Mouse (Mus musculus): ENCODE measurements around the gene Atpif1. TPM values are rescaled to one million over a fixed set of nuclear protein-coding genes. Genes with fewer than 3 reads are reported as not detected.

Atpif1 gene
- total and polyA plus RNA-seq, 3 experiments, result 292 to 397 (median 342) TPM

GRCm38 (mm10) chr4:132505034-132505738 lies 28.3 kb downstream of the Atpif1 start:
- Histone ChIP-seq H3K9ac (ENCODE audit: insufficient read depth, low read depth) (no peak overlapping the region), H3K36me3 (replicated peaks in 1 of 2; ENCODE audit: control insufficient read depth in 1 of 2, insufficient read depth in 1 of 2, low read length in 1 of 2) (peaks cover 40 to 66% of the 10 kb centered on the region in 2 experiments), H3K4me2 (ENCODE audit: insufficient read depth, low read depth, poor library complexity, severe bottlenecking) (peak overlapping the region; percentile 98), H3K27ac (ENCODE audit: insufficient read depth, low read depth) (no peak overlapping the region), H3K9me3 (replicated peaks; ENCODE audit: low read length) (no peaks in the 10 kb centered on the region), H3K79me2 (replicated peaks; ENCODE audit: control insufficient read depth, extremely low read depth, insufficient read depth, poor library complexity, severe bottlenecking) (peaks cover 86% of the 10 kb centered on the region), H3K4me1 (ENCODE audit: control insufficient read depth in 1 of 2, insufficient read depth in 2 of 2) (peaks cover 11 to 45% of the 10 kb centered on the region in 2 experiments), H3K27me3 (replicated peaks) (no peaks in the 10 kb centered on the region), H3K4me3 (replicated peaks in 1 of 3; ENCODE audit: low read depth in 2 of 3, low read length in 2 of 3, poor library complexity in 1 of 3) (no peak overlapping the region)
- dilution Hi-C loops (cut with MboI; ENCODE audit: extremely low pct_ligation_motif_present, extremely low pct_unique_long_range_greater_than_20kb, low sequenced_read_pairs) (no loop called here), in situ Hi-C loops (cut with MboI; ENCODE audit: low pct_ligation_motif_present, low pct_unique_long_range_greater_than_20kb, low sequenced_read_pairs) (loop anchor here (25.0 kb wide), 2 partner anchors 193 to 418 kb away; partner anchors contain the start of genes Epb41 and Rab42)
- TF ChIP-seq ZKSCAN1 (IDR thresholded peaks at IDR 0.05; ENCODE audit: borderline replicate concordance, low read depth, low read length) (no peak), CHD2 (IDR thresholded peaks at IDR 0.05; ENCODE audit: low read length) (peak; percentile 54; the same call in 1 of the 2 replicates)
- DNase-seq (ENCODE audit: extremely low read depth), result no peak

- H3K79me2 ChIP-seq (replicated peaks; ENCODE audit: control insufficient read depth, extremely low read depth, insufficient read depth, poor library complexity, severe bottlenecking), result peaks cover 72% of the 10 kb centered on the region
- H3K4me1 ChIP-seq (ENCODE audit: control insufficient read depth in 1 of 2, insufficient read depth in 2 of 2), result peaks cover 11 to 45% of the 10 kb centered on the region in 2 experiments
- no peaks in the 10 kb centered on the region for H3K27me3 ChIP-seq (replicated peaks)
- H3K27ac ChIP-seq (ENCODE audit: insufficient read depth, low read depth), result no peak overlapping the region
- DNase-seq (ENCODE audit: extremely low read depth), result no peak
- peaks cover 54 to 83% of the 10 kb centered on the region in 2 experiments for H3K36me3 ChIP-seq (replicated peaks in 1 of 2; ENCODE audit: control insufficient read depth in 1 of 2, insufficient read depth in 1 of 2, low read length in 1 of 2)
- H3K9ac ChIP-seq (ENCODE audit: insufficient read depth, low read depth), result no peak overlapping the region
- dilution Hi-C loops (cut with MboI; ENCODE audit: extremely low pct_ligation_motif_present, extremely low pct_unique_long_range_greater_than_20kb, low sequenced_read_pairs), result no loop called here
- no peak overlapping the region for H3K4me3 ChIP-seq (replicated peaks in 1 of 3; ENCODE audit: low read depth in 2 of 3, low read length in 2 of 3, poor library complexity in 1 of 3)
- no peaks in the 10 kb centered on the region for H3K9me3 ChIP-seq (replicated peaks; ENCODE audit: low read length)
- no peak overlapping the region for H3K4me2 ChIP-seq (ENCODE audit: insufficient read depth, low read depth, poor library complexity, severe bottlenecking)
- TF ChIP-seq ZNF384 (IDR thresholded peaks at IDR 0.05; ENCODE audit: low read depth, low read length) (no peak), MXI1 (IDR thresholded peaks at IDR 0.05; ENCODE audit: low read depth, low read length) (no peak), ZKSCAN1 (IDR thresholded peaks at IDR 0.05; ENCODE audit: borderline replicate concordance, low read depth, low read length) (no peak)
- in situ Hi-C loops (cut with MboI; ENCODE audit: low pct_ligation_motif_present, low pct_unique_long_range_greater_than_20kb, low sequenced_read_pairs), result loop anchor here (25.0 kb wide), 2 partner anchors 191 to 416 kb away; partner anchors contain the start of genes Epb41 and Rab42
Observed at GRCm38 (mm10) chr4:132503344-132503743, 30.1 kb downstream of the Atpif1 start.

GRCm38 (mm10) chr4:132501639-132502038 lies 31.8 kb downstream of the Atpif1 start:
- Histone ChIP-seq H3K4me3 (replicated peaks in 1 of 3; ENCODE audit: low read depth in 2 of 3, low read length in 2 of 3, poor library complexity in 1 of 3) (no peak overlapping the region), H3K4me2 (ENCODE audit: insufficient read depth, low read depth, poor library complexity, severe bottlenecking) (no peak overlapping the region), H3K79me2 (replicated peaks; ENCODE audit: control insufficient read depth, extremely low read depth, insufficient read depth, poor library complexity, severe bottlenecking) (peaks cover 57% of the 10 kb centered on the region), H3K36me3 (replicated peaks in 1 of 2; ENCODE audit: control insufficient read depth in 1 of 2, insufficient read depth in 1 of 2, low read length in 1 of 2) (peaks cover 70 to 87% of the 10 kb centered on the region in 2 experiments), H3K4me1 (ENCODE audit: control insufficient read depth in 1 of 2, insufficient read depth in 2 of 2) (peaks cover 13 to 38% of the 10 kb centered on the region in 2 experiments), H3K9ac (ENCODE audit: insufficient read depth, low read depth) (no peak overlapping the region), H3K27ac (ENCODE audit: insufficient read depth, low read depth) (no peak overlapping the region), H3K9me3 (replicated peaks; ENCODE audit: low read length) (no peaks in the 10 kb centered on the region), H3K27me3 (replicated peaks) (no peaks in the 10 kb centered on the region)
- in situ Hi-C loops (cut with MboI; ENCODE audit: low pct_ligation_motif_present, low pct_unique_long_range_greater_than_20kb, low sequenced_read_pairs), result loop anchor here (25.0 kb wide), 2 partner anchors 189 to 414 kb away; partner anchors contain the start of genes Epb41 and Rab42
- DNase-seq (ENCODE audit: extremely low read depth), result no peak
- dilution Hi-C loops (cut with MboI; ENCODE audit: extremely low pct_ligation_motif_present, extremely low pct_unique_long_range_greater_than_20kb, low sequenced_read_pairs), result no loop called here
- TF ChIP-seq USF2 (conservative IDR thresholded peaks at IDR 0.05; ENCODE audit: low read depth, low read length) (no peak), ETS1 (conservative IDR thresholded peaks at IDR 0.05; ENCODE audit: low read depth, low read length) (no peak), BHLHE40 (IDR thresholded peaks at IDR 0.05; ENCODE audit: low read depth, low read length) (no peak), TCF12 (IDR thresholded peaks at IDR 0.05; ENCODE audit: low read depth, low read length) (no peak), ELF1 (IDR thresholded peaks at IDR 0.05; ENCODE audit: low read depth, low read length) (no peak), JUN (IDR thresholded peaks at IDR 0.05; ENCODE audit: insufficient read depth, low read depth, low read length) (no peak), PAX5 (IDR thresholded peaks at IDR 0.05; ENCODE audit: low read length) (no peak), SMC3 (IDR thresholded peaks at IDR 0.05; ENCODE audit: low read depth, low read length) (no peak), ZC3H11A (IDR thresholded peaks at IDR 0.05; ENCODE audit: low read depth, low read length) (no peak), MXI1 (IDR thresholded peaks at IDR 0.05; ENCODE audit: low read depth, low read length) (no peak), NELFE (IDR thresholded peaks at IDR 0.05; ENCODE audit: low read depth, low read length) (no peak), GABPA (IDR thresholded peaks at IDR 0.05; ENCODE audit: insufficient replicate concordance, low read depth, low read length) (no peak), ZKSCAN1 (IDR thresholded peaks at IDR 0.05; ENCODE audit: borderline replicate concordance, low read depth, low read length) (no peak), USF1 (IDR thresholded peaks at IDR 0.05; ENCODE audit: low read depth, low read length) (no peak)

Measured in CH12.LX (cell line).